Mouse (Mus musculus) megakaryocyte progenitor cell, adult 5-6 weeks (primary cell): ENCODE results near the gene Rps6ka1. TPM values are rescaled to one million over a fixed set of nuclear protein-coding genes. Genes with fewer than 3 reads are reported as not detected.
"Not testable (repeated sequence)": the region's sequence is repeated elsewhere in the genome, so short reads cannot be mapped to it uniquely, and the experiment has no call there.

Source experiments
- ATAC-seq: replicated peaks from 2 replicates; pipeline ENCODE4 v1.8.0; 2016; ENCODE audit warnings: mild to moderate bottlenecking, moderate TSS enrichment, inconsistent platforms; ENCODE audit not compliant: poor library complexity
- total RNA-seq, 2 experiments: library from RNA; stranded (forward) in 1 of 2; stranded (reverse) in 1 of 2; fragments of 157-497, 149-512 nt in 1 of 2; fragments of 200-1000 nt in 1 of 2; gene quantifications; 2 replicates each; pipeline versions ENCODE4 v1.2.3 to v1.2.4; 2015 to 2017

Gene Rps6ka1
- total RNA-seq, 2 experiments from 2014 or later, result 96.7 to 160 TPM

DNA sequence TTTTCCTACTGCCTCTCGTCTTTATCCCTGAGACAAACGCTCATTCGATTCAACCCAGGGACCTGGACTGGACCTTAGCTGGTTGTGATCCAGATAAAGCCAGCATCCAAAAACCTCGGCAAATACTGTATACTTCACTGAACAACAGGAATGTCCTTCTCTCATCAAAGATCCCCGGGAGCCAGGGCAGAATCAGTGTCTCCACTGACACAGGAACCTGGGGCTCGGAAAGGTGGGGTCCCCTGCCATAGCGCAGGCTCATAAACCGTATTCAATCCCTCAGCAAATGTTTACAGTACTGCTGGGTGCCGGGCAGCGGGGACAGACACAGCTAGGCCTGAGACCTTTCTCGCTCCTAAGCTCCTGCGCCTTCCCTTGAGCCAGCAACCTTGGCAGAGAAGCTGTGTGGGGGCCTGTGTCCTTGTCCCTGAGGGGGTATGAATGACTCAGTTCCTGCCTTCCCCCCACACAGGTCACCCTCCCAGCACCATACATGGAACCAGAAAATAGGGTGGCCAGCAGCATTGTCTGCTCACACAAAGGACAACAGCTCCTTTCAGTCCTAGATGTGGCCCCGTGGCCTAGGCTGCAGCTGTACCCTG is 23.1 kb downstream of the Rps6ka1 start:
- no peak for ATAC-seq

GRCm38 (mm10) chr4:133863795-133864379 is 23.7 kb downstream of the Rps6ka1 start:
- ATAC-seq, result no peak

- peak; percentile 44; the same call in 1 of the 2 replicates for ATAC-seq
Observed at GRCm38 (mm10) chr4:133857527-133857926, 30.1 kb downstream of the Rps6ka1 start.

DNA sequence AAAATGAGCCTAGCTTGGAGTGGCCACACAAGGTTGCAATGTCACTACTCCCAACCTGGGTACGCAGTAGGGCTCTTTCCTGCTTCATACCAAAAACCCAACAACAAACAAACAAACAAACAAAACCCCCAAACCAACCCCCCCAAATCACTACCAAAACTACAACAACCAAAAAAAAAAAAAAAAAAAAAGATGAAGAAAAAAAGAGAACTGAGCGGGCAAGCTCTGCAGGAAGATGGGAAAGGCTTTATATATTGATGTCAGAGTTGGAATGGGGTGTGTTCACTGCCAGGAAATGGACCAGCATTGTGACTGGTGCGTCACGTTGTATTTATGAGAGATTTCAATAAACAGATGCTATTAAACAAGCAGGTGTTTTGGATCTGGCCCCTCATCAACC is 33.0 kb downstream of the Rps6ka1 start:
- ATAC-seq, result no peak

DNA sequence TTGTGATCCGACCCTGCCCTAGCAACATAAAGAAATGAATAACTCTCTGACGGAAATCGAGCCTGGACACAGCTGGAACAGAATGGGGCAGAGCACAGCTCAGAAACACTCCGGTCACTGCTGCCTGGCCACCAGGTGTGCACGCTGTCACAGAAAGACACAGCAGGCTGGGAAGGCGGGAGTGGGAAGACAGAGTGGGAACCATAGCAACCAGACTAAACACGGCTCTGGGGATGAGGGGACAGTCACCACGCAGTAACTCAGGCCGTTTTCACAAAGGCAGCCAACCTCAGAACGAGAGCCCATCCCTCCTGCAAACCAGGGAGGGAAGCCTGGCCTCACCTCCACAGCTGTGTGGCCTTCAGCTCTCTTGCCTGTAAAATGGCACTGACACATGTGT is 34.0 kb downstream of the Rps6ka1 start:
- no peak for ATAC-seq

- ATAC-seq, result no peak
Observed at GRCm38 (mm10) chr4:133846625-133847024, 41.0 kb downstream of the Rps6ka1 start.

DNA sequence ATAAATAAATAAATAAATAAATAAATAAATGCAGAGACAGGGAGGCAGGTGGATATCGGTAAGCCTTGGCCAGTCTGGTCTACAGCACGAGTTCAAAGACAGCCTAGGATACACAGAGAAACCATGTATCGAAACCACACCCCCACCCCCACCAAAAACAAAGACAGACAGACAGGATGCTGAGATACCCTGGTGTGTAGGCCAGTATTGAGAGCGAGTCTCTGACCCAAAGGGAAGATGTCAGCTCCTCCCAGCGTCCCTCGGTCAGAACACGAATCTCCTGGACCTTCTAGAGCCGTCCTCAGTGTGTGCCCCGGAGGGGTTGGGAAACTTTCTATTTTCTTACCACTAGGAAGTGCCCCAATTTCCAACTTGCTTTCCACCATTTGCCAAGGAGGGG is 42.5 kb downstream of the Rps6ka1 start:
- no peak for ATAC-seq

GRCm38 (mm10) chr4:133844209-133844841 is 43.3 kb downstream of the Rps6ka1 start:
- ATAC-seq, result peak; percentile 38

GRCm38 (mm10) chr4:133842992-133843737 is 44.4 kb downstream of the Rps6ka1 start:
- peak; percentile 54 for ATAC-seq

DNA sequence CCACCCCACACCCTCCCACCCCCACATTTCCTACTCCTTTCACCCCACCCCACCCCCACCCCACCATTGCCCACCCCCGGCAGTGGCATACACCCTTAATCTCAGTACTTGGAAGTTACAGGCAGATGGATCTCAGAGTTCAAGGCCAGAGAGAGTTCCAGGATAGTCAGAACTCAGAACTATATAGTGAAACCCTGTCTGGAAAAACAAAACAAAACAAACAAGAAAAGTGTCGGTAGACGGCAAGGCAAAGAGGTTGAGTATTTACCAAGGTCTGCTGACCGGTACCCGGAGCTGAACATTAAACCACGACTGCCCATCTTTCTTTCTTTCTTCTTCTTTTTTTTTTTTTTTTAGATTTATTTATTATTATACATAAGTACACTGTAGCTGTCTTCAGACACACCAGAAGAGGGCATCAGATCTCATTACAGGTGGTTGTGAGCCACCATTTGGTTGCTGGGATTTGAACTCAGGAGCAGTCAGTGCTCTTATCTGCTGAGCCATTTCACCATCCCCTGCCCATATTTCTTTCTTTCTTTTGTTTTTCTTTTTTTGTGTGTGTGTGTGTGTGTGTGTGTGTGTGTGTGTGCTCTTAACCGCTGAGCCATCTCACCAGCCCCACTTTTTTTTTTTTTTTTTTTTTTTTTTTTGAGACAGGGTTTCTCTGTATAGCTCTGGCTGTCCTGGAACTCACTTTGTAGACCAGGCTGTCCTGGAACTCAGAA is 45.7 kb downstream of the Rps6ka1 start:
- not testable (repeated sequence) for ATAC-seq

DNA sequence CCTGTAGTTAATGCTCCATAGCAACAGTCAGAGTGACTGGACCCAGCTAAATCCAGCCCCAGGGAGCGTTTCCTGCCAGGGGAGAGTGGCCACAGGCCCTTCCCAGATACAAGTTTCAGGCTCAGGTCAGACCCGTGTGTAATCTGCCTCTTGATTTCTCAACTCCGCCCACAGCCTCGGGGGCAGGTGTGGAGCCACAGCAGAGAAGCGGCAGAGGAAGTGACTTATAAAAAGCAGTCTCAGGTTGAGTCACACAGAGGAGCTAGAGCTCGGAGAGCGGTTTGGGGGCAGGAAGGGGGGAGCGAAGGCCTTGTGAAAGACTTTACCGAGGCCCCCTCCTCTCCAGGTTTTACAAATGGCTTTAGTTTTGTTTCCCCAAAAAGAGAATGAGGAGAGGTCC is 46.6 kb downstream of the Rps6ka1 start:
- peak; percentile 73 for ATAC-seq

GRCm38 (mm10) chr4:133840501-133840900 is 47.1 kb downstream of the Rps6ka1 start:
- no peak for ATAC-seq

GRCm38 (mm10) chr4:133839385-133839826 is 48.2 kb downstream of the Rps6ka1 start:
- no peak for ATAC-seq

DNA sequence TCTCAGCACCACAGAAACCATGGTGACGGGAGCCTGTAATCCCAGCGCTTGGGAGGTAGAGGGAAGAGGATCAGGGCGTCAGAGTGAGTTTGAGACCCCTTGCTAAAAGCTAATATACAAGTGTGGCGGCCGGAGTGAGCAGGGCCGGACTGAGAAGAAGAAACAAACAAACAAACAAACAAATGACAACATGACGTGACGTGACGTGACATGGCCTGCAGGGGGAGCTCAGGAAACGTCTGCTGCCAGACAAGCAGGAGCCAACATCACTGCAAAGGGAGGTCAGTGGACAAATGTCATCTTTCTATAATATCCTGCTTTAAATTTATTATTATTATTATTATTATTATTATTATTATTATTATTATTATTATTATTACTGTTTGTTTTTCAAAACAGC is 51.0 kb downstream of the Rps6ka1 start:
- peak; percentile 41; the same call in 1 of the 2 replicates for ATAC-seq

DNA sequence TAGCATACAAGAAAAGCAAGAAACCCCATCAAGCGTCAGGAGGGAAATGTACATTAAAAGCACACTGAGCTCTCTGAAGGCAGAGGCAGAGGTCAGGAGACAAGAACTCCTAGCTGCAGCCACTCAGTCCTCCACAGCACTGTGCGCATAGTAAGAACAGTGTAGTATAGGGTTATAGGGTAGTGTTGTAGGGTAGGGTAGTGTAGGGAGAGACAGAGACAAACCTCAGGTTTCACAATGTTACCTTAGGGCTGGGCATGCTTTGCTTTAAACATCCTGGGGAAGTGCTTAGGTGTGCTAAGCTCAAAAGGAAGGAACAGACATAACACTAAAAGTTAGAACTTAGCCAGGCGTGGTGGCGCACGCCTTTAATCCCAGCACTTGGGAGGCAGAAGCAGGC is 52.4 kb downstream of the Rps6ka1 start:
- no peak for ATAC-seq

GRCm38 (mm10) chr4:133832945-133833874 is 54.4 kb downstream of the Rps6ka1 start:
- ATAC-seq, result peak; percentile 40

DNA sequence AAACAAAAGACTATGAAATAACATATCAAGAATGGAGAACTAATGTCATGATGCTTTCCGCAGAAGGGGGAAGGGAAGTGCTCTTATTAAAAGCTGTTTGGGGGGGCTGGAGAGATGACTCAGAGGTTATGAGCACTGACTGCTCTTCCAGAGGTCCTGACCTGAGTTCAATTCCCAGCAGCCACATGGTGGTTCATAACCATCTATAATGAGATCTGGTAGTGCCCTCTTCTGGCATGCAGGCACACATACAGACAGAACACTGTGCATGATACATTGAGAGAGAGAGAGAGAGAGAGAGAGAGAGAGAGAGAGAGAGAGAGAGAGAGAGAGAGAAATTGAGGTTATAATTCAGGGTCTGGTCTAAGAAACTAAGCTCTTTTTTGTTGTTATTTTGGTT is 57.1 kb downstream of the Rps6ka1 start:
- no peak for ATAC-seq

DNA sequence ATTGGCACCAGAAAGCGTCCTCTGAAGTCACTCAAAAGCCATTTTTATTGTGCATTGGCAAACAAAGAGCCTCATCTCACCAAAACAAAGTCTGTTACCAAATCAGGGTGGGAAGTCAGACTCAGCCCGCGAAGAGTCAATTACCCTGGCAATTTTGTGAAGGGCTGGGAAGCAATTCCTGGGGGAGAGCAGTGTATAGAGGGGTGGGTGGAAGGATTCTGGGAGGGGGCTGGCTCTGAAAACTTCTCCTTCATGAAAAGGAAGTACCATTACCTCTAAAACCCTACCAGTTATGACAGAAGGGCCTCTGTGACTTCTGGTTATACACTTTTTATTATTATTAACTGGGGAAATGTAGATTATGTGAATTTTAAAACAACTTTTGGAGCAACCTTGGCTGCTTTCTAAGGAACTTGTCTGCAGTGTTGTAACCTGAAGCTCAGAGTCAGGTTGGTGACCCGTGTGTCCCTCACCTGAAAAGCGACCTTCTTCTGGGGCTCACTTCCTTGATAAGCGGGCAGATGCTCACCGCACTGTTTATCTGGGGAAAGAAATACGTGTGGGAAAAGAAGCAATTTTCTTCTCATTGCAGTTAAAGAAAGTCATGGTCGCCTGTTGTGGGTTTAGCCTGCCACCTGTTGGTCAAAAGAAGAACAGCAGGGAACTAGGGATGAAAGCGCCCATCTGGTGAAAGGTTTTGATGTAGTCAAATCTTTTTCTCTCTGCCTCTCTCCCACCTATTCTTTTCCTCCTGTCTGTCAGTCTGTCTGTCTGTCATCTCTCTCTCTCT is 58.1 kb downstream of the Rps6ka1 start:
- ATAC-seq, result peak; percentile 74
